Mouse (Mus musculus) stomach, postnatal 0 days (tissue): ENCODE measurements around the gene Tmed10. TPM values are rescaled to one million over a fixed set of nuclear protein-coding genes. Genes with fewer than 3 reads are reported as not detected.
A peak's percentile ranks its signal among the peaks of the same experiment; 100 is the strongest.

Experiments used
- ATAC-seq: fragments of 200-750 bp; cut with Nextera tagmentation; 2 replicates; pipeline ENCODE4 v1.8.0; 2017; ENCODE audit not compliant: low FRiP score, low TSS enrichment
- DNase-seq: peaks from one replicate; pipeline ENCODE4 v3.0.0-alpha.2; 2016; ENCODE audit warnings: low spot score
- H3K27ac ChIP-seq: fragments of 300-500 bp; sonication (generic); replicated peaks from 2 replicates; pipeline ENCODE4 v1.5.1; 2014; ENCODE audit warnings: mild to moderate bottlenecking, control low read depth
- H3K27me3 ChIP-seq: fragments of 300-500 bp; sonication (generic); 2 replicates; pipeline ENCODE4 v1.6.1; 2014; ENCODE audit warnings: low read length; ENCODE audit not compliant: control insufficient read depth, insufficient read depth
- H3K36me3 ChIP-seq: fragments of 300-500 bp; sonication (generic); 2 replicates; pipeline ENCODE4 v1.6.1; 2014; ENCODE audit warnings: low read length, mixed read lengths; ENCODE audit not compliant: control insufficient read depth, insufficient read depth
- H3K4me1 ChIP-seq: fragments of 300-500 bp; sonication (generic); replicated peaks from 2 replicates; pipeline ENCODE4 v1.6.1; 2014; ENCODE audit warnings: antibody characterized with exemption; ENCODE audit not compliant: control insufficient read depth, insufficient read depth
- H3K4me2 ChIP-seq: fragments of 300-500 bp; sonication (generic); replicated peaks from 2 replicates; pipeline ENCODE4 v1.6.1; 2014; ENCODE audit warnings: low read depth, mild to moderate bottlenecking, control low read depth, moderate library complexity
- H3K4me3 ChIP-seq: fragments of 300-500 bp; sonication (generic); 2 replicates; pipeline ENCODE4 v1.5.1; 2014; ENCODE audit warnings: low read depth, low read length, control low read depth
- H3K9ac ChIP-seq: fragments of 300-500 bp; sonication (generic); 2 replicates; pipeline ENCODE4 v1.6.1; 2014; ENCODE audit warnings: mild to moderate bottlenecking, low read length, control low read depth, mixed read lengths
- H3K9me3 ChIP-seq: fragments of 300-500 bp; sonication (generic); 2 replicates; pipeline ENCODE4 v1.6.1; 2016; ENCODE audit warnings: low read length; ENCODE audit not compliant: control insufficient read depth
- CTCF ChIP-seq: IDR thresholded peaks from 2 replicates; pipeline ENCODE4 v1.5.1; 2016; ENCODE audit warnings: antibody characterized with exemption, low read depth, mild to moderate bottlenecking, moderate library complexity
- EP300 ChIP-seq: optimal IDR thresholded peaks from 2 replicates; pipeline ENCODE3; 2016; ENCODE audit warnings: antibody characterized with exemption
- WGBS: fragments of 180-500 bp; shearing (Covaris S2); extraction: QIAGEN DNeasy Blood & Tissue Kit; methylation state at CpG from one replicate; pipeline ENCODE4 v1.1.7; 2014; 5-methylcytosine and 5-hydroxymethylcytosine counted together
- polyA plus RNA-seq: library from polyadenylated mRNA; unstranded; fragments of >200 nt; fragmentation: Nextera tagmentation; extraction: Ambion mirVana; gene quantifications from 2 replicates; pipeline ENCODE4 v1.2.1, GENCODE M21; 2015

The Tmed10 gene
- polyA plus RNA-seq, 1 experiment from 2014 or later = 370 TPM

DNA sequence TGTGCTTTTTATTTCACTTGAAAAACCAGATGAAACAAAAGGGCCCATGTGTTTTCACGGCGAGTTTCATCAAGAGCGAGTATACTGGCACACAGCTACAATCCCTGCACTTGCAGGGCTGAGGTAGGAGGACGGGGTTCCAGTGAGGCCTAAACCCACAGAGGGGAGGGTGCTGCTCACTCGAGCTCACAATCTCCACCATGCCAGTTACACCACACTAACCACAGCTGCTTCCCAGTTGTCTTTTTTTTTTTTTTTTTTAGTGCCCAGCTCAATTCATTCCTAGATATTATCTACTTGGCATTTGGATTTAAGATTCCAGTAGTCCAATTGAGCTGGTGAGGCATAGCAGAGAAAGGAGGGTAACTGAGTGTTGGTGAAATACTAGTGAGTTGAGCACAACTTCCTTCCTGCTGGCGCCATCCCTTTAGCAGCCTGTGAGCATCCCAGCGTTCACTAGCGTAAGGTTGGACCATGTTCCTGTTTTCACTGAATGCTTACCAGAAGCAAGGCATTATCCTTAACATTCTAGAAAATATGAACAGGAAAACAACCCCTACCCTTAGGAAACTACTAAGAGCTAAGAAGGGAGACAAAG, 2.5 kb downstream of the Tmed10 start:
- Histone ChIP-seq H3K27me3 (no peaks in the 10 kb centered on the region), H3K4me1 (0 out of 2 replicates have a peak, but pooled peaks cover 2% of the 10 kb centered on the region), H3K36me3 (no peaks in the 10 kb centered on the region), H3K9ac (no peak overlapping the region), H3K27ac (peak overlapping the region; percentile 35; the same call in 1 of the 2 replicates), H3K4me3 (no peak overlapping the region), H3K4me2 (no peak overlapping the region), H3K9me3 (no peaks in the 10 kb centered on the region)
- ATAC-seq (no peak), DNase-seq (no peak)
- WGBS = 57% methylated on average over 8 of the region's 8 CpGs
- TF ChIP-seq EP300 (no peak), CTCF (no peak)

DNA sequence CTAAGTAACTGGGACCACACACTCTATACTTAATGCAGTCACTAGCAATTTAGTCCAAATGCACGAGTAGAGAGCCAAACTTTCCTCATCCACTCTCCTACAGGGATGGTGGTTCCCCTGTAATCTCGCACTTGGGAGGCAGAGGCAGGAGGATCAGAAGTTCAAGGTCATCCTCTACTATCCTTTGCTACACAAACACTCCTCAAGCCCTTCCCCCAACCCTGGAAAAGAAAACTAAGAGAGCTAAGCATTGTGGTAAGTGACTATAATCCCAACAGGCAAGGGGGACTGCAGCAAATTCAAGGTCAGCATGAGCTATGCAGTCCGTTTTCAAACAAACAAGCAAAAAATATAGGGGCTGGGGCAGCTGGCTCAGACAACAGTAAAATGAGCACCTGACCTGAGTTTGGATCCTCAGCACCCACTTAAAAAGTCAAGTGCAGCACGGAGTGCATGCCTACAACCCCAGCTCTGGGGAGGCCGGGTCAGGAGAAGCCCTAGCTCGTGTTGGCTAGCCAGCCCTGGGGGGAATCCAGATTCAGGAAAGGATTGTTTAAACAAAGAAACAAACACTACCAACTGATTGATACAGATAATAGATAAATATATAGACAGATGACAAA, 6.1 kb downstream of the Tmed10 start:
- Histone ChIP-seq H3K4me1 (0 out of 2 replicates have a peak, but pooled peaks cover 2% of the 10 kb centered on the region), H3K36me3 (no peaks in the 10 kb centered on the region), H3K4me3 (no peak overlapping the region), H3K9ac (no peak overlapping the region), H3K4me2 (no peak overlapping the region), H3K9me3 (no peaks in the 10 kb centered on the region), H3K27ac (no peak overlapping the region), H3K27me3 (no peaks in the 10 kb centered on the region)
- DNase-seq (no peak), ATAC-seq (no peak)
- TF ChIP-seq CTCF (no peak), EP300 (no peak)
- WGBS = 71% methylated on average over 6 of the region's 6 CpGs

DNA sequence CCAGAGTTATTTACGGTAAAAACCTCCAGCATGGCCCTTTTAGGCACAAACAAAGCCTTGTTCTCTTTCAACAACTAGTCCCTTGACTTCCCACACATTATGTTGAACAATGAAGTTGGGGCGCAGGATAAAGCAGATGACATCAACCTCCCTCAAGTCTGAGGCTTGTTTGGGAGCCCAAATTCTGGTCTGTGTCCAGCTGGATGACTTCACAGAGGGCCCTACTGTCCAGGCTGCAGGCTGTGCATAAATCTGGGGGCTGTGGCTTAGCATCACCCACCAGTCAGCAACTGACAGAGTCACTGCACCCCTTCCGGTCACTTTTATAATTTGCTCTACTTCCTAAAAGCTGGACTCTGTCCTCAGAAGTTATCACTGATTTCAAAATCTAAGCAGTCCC, 8.4 kb downstream of the Tmed10 start:
- TF ChIP-seq EP300 (no peak), CTCF (no peak)
- H3K4me3 ChIP-seq = no peak overlapping the region
- no peak overlapping the region for H3K9ac ChIP-seq
- DNase-seq (no peak), ATAC-seq (no peak)
- H3K27ac ChIP-seq = no peak overlapping the region
- no peaks in the 10 kb centered on the region for H3K9me3 ChIP-seq
- H3K4me1 ChIP-seq = no peaks in the 10 kb centered on the region; the same call in 1 of the 2 replicates
- H3K4me2 ChIP-seq = no peak overlapping the region
- no peaks in the 10 kb centered on the region for H3K36me3 ChIP-seq
- WGBS = 63% methylated on average over 3 of the region's 3 CpGs
- no peaks in the 10 kb centered on the region for H3K27me3 ChIP-seq

DNA sequence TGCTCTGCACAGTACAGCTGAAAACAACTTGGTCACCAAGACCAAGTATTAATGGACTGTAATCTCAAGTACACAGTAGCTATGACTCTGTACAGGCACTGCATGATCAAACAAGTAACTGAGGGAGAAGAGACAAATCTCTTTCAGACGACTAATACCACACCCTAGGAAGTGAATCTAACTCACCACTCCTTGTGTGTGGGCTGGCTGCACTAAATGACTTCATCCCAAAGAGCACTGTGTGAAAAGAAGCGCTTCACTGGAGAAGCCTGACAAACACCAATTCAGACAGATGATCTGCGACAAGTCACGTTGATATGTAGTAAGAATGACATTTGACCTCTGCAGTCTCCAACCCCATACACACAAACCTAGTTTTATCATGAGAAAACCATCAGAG, 12.1 kb downstream of the Tmed10 start:
- H3K9ac ChIP-seq = no peak overlapping the region
- WGBS = 50% methylated on average over 4 of the region's 4 CpGs
- no peak for TF ChIP-seq CTCF
- TF ChIP-seq EP300 = no peak
- H3K4me1 ChIP-seq = no peaks in the 10 kb centered on the region; the same call in 1 of the 2 replicates
- H3K4me3 ChIP-seq = no peak overlapping the region
- H3K27me3 ChIP-seq = no peaks in the 10 kb centered on the region
- H3K27ac ChIP-seq = peak overlapping the region; percentile 49; the same call in 1 of the 2 replicates
- H3K4me2 ChIP-seq = no peak overlapping the region
- ATAC-seq = peak; percentile 80
- DNase-seq = no peak
- H3K9me3 ChIP-seq = no peaks in the 10 kb centered on the region
- H3K36me3 ChIP-seq = no peaks in the 10 kb centered on the region

DNA sequence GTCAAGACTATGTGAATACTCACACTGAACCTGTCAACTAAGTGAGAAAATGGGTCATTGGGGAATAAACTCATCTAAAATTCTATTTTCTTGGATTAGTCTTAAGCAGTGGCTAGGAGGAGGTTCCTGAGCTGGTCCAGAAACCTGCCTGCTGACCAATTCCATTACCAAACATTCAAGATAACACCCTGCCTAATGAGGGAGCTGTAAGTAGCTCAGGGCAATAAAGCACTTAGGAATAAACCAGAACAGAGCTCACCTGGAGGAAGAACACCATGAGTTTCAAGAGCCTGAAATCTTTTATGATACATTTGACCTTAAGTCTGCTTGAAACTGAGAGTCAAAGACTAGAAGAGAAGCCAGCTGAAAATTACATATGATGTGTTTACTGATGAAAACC, 13.1 kb downstream of the Tmed10 start:
- no peak for TF ChIP-seq EP300
- TF ChIP-seq CTCF = no peak
- no peaks in the 10 kb centered on the region for H3K9me3 ChIP-seq
- H3K4me1 ChIP-seq = no peaks in the 10 kb centered on the region; the same call in 1 of the 2 replicates
- no peak overlapping the region for H3K4me3 ChIP-seq
- no peak overlapping the region for H3K9ac ChIP-seq
- H3K27me3 ChIP-seq = no peaks in the 10 kb centered on the region
- ATAC-seq (no peak), DNase-seq (no peak)
- H3K36me3 ChIP-seq = no peaks in the 10 kb centered on the region
- no peak overlapping the region for H3K4me2 ChIP-seq
- H3K27ac ChIP-seq = peak overlapping the region; percentile 49; the same call in 1 of the 2 replicates

DNA sequence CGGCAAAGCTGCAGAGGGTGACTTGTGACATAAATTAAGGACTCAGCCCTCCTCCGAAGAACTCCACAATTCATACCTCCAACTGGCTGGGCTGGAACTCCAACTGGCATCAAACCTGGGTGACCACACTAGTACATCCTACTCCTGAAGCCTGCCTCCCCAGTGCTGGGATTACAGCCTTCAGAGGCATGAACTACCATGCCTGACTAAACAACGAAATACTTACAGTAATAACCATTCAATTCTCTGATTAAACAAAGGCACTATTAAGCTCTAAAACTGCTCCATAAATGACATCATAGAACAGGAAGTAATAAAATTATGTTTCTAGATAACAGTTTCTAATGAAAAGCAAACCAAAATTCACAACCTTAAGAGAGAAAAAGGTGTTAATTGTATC, 13.5 kb downstream of the Tmed10 start:
- DNase-seq = no peak
- 72% methylated on average over 3 of the region's 3 CpGs for WGBS
- no peak for TF ChIP-seq EP300
- no peak for TF ChIP-seq CTCF
- no peak for ATAC-seq
- Histone ChIP-seq H3K4me3 (no peak overlapping the region), H3K4me2 (no peak overlapping the region), H3K9me3 (no peaks in the 10 kb centered on the region), H3K27ac (no peak overlapping the region), H3K36me3 (no peaks in the 10 kb centered on the region), H3K9ac (no peak overlapping the region), H3K4me1 (no peaks in the 10 kb centered on the region; the same call in 1 of the 2 replicates), H3K27me3 (no peaks in the 10 kb centered on the region)
